Mouse (Mus musculus): ENCODE measurements around the gene Pdia6.

Pdia6 gene

GRCm38 (mm10) chr12:17265971-17266672, at the start of gene Pdia6:
Gene Pdia6 (plus strand): TSS chr12:17266545.
- peak; percentile 67 for DNase-seq (ENCODE audit: low spot score)

GRCm38 (mm10) chr12:17218390-17218789, 48.0 kb upstream of the Pdia6 start:
- DNase-seq (ENCODE audit: low spot score), result no peak

- no peak for DNase-seq (ENCODE audit: low spot score)
Measured at GRCm38 (mm10) chr12:17219107-17219506, 47.2 kb upstream of the Pdia6 start.

DNA sequence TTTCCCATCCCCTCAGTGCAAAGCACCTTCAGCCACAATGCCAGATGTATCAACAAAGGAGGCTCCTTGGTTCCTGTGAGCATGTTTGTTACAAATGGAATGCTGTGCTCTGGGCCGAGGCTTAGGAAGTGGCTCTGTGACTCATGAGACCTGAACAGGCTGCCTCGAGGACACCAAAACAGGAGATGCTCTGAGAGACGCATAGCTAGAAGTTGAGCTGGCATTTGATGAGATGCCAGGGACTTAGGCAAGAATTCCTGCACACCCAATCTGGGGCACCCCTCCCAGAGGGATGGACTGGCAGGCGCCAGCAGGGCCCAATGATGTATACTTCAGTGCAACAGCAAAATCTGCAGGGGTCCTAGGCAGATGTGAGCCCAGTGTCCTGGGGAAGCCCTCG, 45.7 kb upstream of the Pdia6 start:
- DNase-seq (ENCODE audit: low spot score), result no peak

- no peak for DNase-seq (ENCODE audit: low spot score)
Measured at GRCm38 (mm10) chr12:17221891-17222428, 44.4 kb upstream of the Pdia6 start.

- no peak for DNase-seq (ENCODE audit: low spot score)
Measured at GRCm38 (mm10) chr12:17223050-17223449, 43.3 kb upstream of the Pdia6 start.

GRCm38 (mm10) chr12:17225012-17225411, 41.3 kb upstream of the Pdia6 start:
- DNase-seq (ENCODE audit: low spot score), result no peak

- no peak for DNase-seq (ENCODE audit: low spot score)
Measured at GRCm38 (mm10) chr12:17227903-17228302, 38.4 kb upstream of the Pdia6 start.

DNA sequence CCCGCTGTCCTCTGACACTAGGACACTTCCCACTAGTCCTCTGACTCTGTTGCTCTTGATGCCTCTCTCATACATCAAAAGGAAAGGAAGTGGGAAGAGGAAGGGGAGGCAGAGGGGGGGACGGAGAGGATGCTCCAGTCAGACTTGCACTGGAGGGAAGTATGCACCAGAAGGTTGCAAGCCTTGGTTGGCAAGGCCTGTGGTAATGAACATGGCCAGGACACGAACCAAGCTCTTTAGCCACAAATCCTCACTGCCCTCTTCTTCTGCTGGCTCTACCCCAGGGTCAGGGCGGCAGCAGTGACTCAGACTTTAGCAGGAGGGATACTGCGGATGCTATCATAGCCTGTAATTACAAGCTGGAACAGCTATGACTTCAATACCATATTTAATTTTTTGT, 35.8 kb upstream of the Pdia6 start:
- no peak for DNase-seq (ENCODE audit: low spot score)

GRCm38 (mm10) chr12:17231513-17231912, 34.8 kb upstream of the Pdia6 start:
- no peak for DNase-seq (ENCODE audit: low spot score)

DNA sequence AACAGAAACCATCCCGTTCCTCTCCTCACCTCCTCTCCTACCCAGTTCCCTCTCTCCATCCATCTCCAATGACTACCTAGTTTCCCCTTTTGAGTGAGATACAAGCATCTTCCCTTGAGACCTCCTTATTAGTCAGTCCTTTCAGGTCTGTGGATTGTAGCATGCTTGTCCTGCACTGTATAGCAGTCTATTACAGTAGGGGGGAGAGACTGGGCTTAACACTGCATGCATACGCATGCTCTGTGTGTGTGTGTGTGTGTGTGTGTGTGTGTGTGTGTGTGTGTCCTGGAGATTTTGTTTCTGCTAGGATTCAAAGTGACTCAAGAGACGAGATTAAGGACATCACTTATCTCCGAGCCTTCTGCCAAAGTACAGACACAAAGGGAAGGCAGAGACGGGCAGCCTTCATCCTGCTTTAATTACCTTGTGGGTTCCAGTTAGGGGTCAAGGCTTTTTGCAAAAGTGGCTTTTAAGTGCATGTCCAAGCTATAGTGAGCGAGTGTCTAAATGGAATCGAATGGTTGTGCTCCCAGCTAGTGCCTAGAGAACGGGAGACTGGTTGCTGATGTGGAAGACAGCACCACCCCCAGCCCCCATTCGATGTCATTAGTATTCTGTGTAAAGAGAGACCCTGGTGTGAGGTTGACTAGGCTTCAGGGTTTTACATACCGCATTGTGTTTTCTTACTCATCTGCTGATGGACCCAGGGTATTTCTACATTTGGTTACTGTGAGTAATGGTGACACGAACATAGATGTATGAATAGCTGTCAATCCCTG, 30.6 kb upstream of the Pdia6 start:
- no peak for DNase-seq (ENCODE audit: low spot score)

- no peak for DNase-seq (ENCODE audit: low spot score)
Measured at GRCm38 (mm10) chr12:17238588-17239427, 27.5 kb upstream of the Pdia6 start.

GRCm38 (mm10) chr12:17239428-17239688, 27.0 kb upstream of the Pdia6 start:
- no peak for DNase-seq (ENCODE audit: low spot score)

DNA sequence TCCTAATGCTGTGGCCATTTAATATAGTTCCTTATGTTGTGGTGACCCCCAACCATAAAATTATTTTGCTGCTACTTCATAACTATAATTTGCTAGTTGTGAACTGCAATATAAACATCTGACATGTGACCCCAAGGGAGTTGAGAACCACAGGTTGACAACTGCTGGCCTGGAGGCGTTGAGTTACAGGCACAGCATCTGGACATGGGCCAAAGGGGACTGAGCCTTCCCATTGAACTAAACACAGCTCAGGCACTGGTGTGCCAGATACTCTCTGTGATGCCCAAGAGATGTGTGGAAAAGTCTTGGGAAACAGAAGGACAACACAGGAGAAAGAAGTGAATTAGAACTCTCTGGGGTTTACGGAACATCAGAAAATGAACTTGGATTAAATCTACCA, 25.3 kb upstream of the Pdia6 start:
- DNase-seq (ENCODE audit: low spot score), result no peak

- no peak for DNase-seq (ENCODE audit: low spot score)
Measured at GRCm38 (mm10) chr12:17241614-17242013, 24.7 kb upstream of the Pdia6 start.

GRCm38 (mm10) chr12:17242041-17242440, 24.3 kb upstream of the Pdia6 start:
- no peak for DNase-seq (ENCODE audit: low spot score)

GRCm38 (mm10) chr12:17250962-17251361, 15.4 kb upstream of the Pdia6 start:
- no peak for DNase-seq (ENCODE audit: low spot score)

DNA sequence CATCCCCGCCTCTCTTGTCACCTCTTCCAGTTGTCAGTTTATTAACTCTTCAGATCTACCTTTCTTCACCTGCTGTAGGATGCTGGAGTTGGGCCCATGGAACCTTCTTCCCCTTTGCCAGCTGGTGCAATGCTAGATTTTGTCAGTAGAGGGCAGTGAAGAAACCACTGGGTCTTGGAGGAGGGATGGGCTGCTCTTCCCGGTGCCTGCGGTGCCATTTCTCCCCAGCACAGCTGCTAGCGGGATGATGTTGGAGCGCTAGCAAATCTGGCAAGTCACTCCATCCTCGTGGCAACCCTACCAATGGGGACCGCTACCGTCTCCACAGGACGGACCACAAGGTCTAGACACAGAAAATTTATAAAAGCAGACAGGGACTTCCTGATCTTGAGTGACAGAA, 13.3 kb upstream of the Pdia6 start:
- DNase-seq (ENCODE audit: low spot score), result peak; percentile 23

- no peak for DNase-seq (ENCODE audit: low spot score)
Measured at GRCm38 (mm10) chr12:17255602-17256001, 10.7 kb upstream of the Pdia6 start.

GRCm38 (mm10) chr12:17256905-17257304, 9.4 kb upstream of the Pdia6 start:
- DNase-seq (ENCODE audit: low spot score), result peak; percentile 15

DNA sequence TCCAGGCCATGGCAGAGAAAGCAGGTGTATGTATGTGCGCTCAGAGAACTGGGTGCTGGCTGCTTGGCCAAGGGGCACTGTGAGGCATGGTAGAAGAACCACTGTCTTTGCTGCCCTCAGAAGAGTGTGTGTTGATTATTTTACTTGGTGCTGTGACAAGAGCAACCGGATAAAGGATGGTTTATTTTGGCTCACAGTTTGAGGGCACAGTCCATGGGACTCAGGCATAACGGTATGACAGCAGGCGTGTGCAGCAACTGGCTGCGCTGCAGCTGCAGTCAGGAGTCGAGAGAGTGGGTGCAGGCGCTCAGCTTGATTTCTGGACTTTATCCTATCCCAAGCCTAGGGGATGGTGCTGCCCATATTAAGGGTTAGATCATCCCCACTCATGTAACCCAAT, 7.9 kb upstream of the Pdia6 start:
- DNase-seq (ENCODE audit: low spot score), result no peak

- no peak for DNase-seq (ENCODE audit: low spot score)
Measured at GRCm38 (mm10) chr12:17261005-17261404, 5.3 kb upstream of the Pdia6 start.

DNA sequence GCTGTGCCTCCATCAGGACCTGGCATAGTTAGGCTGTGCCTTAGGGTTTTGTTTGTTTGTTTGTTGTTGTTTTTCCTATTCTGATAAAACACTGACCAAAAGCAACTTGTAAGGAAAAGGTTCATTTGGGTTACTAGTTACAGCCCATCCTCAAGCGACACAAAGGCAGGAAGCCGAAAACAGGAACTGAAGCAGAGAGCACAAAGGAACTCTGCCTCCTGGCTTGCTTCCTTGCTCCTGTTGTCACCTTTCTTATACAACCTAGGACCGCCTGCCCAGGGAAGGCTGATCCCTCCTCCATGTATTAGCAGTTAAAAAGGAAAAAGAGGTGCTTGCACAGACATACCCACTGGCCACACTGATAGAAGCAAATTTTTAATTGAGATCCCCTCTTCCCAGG, 2.5 kb upstream of the Pdia6 start:
- DNase-seq (ENCODE audit: low spot score), result no peak
